Mouse (Mus musculus) bone marrow, adult 2 months (tissue): ENCODE measurements around the gene Gstm2.

Source experiments
- CTCF ChIP-seq: fragments of 200-500 bp; IDR thresholded peaks from 2 replicates; pipeline ENCODE4 v1.5.1; 2011; ENCODE audit warnings: low read length, control low read depth; ENCODE audit not compliant: control insufficient read depth, insufficient read depth
- POLR2A ChIP-seq: fragments of 200-500 bp; IDR thresholded peaks from 2 replicates; pipeline ENCODE4 v1.6.1; 2011; ENCODE audit warnings: low read depth, mild to moderate bottlenecking, control low read depth, low read length, borderline replicate concordance; ENCODE audit not compliant: control insufficient read depth

DNA sequence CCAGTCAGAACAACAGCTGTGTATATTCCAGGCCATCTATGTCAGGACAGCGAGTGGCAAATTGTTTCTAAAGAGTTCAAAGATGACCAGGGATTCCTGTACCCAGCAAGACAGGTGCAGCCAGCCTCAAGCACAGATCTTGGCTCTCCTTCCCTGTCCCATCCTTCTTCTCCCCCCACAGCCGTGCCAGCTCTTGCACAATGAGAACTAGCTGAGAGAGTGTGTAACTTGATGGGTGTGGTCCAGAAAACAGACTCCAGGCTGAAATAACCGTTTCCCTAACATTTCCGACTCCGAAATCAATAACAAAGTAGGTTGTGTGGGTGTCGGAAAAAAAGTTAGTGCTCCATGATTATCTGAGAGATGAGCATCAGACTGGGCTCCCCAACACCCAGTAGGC, 36.4 kb upstream of the Gstm2 start:
- TF ChIP-seq CTCF (no peak), POLR2A (no peak)
